Mouse (Mus musculus): Measurements from ENCODE around the gene Myl3. TPM values are rescaled to one million over a fixed set of nuclear protein-coding genes. Genes with fewer than 3 reads are reported as not detected.

The Myl3 gene
- polyA plus RNA-seq, 1 experiment = not detected

GRCm38 (mm10) chr9:110739961-110740360 lies 1.7 kb upstream of the Myl3 start:
- TF ChIP-seq MYOD1 (IDR thresholded peaks at IDR 0.05; ENCODE audit: control insufficient read depth, insufficient read length, low read depth) = no peak
- no peak for TF ChIP-seq CTCF (IDR thresholded peaks at IDR 0.05; ENCODE audit: control insufficient read depth, insufficient read depth, insufficient read length)
- TF ChIP-seq CEBPB (IDR thresholded peaks at IDR 0.05; ENCODE audit: low read depth) = no peak
- no peak for TF ChIP-seq MYOG (IDR thresholded peaks at IDR 0.05; ENCODE audit: control insufficient read depth, extremely low read depth, insufficient read length)
- no peak for TF ChIP-seq USF1 (IDR thresholded peaks at IDR 0.05; ENCODE audit: low read depth)
- no peak for TF ChIP-seq MAX (IDR thresholded peaks at IDR 0.05)
- no peak for TF ChIP-seq FOSL1 (IDR thresholded peaks at IDR 0.05; ENCODE audit: insufficient read depth, low read length, poor library complexity, severe bottlenecking)
- no peak overlapping the region for H3K4me3 ChIP-seq (ENCODE audit: insufficient read depth, poor library complexity, severe bottlenecking)
- H3K79me3 ChIP-seq (ENCODE audit: low read depth) = no peaks in the 10 kb centered on the region
- H3ac ChIP-seq (ENCODE audit: control insufficient read depth, insufficient read length, low read depth) = no peak overlapping the region
- no peaks in the 10 kb centered on the region for H3K36me3 ChIP-seq (ENCODE audit: control insufficient read depth, insufficient read depth)
- peaks cover 71% of the 10 kb centered on the region for H3K27me3 ChIP-seq (ENCODE audit: control insufficient read depth, insufficient read depth, insufficient read length)
- no peaks in the 10 kb centered on the region for H3K79me2 ChIP-seq (ENCODE audit: control insufficient read depth, insufficient read depth)

- Histone ChIP-seq H3K27me3 (ENCODE audit: control insufficient read depth, insufficient read depth, insufficient read length) (peaks cover 76% of the 10 kb centered on the region), H3K79me2 (ENCODE audit: control insufficient read depth, insufficient read depth) (no peaks in the 10 kb centered on the region), H3K79me3 (ENCODE audit: low read depth) (no peaks in the 10 kb centered on the region), H3ac (ENCODE audit: control insufficient read depth, insufficient read length, low read depth) (no peak overlapping the region), H3K4me3 (ENCODE audit: insufficient read depth, poor library complexity, severe bottlenecking) (no peak overlapping the region), H3K36me3 (ENCODE audit: control insufficient read depth, insufficient read depth) (no peaks in the 10 kb centered on the region)
- TF ChIP-seq USF1 (IDR thresholded peaks at IDR 0.05; ENCODE audit: low read depth) = no peak
- TF ChIP-seq MYOG (IDR thresholded peaks at IDR 0.05; ENCODE audit: control insufficient read depth, extremely low read depth, insufficient read length) = no peak
These were observed 762 bp downstream of the Myl3 start for GRCm38 (mm10) chr9:110742295-110742950.

GRCm38 (mm10) chr9:110742951-110743455 lies 1.3 kb downstream of the Myl3 start:
- peaks cover 81% of the 10 kb centered on the region for H3K27me3 ChIP-seq (ENCODE audit: control insufficient read depth, insufficient read depth, insufficient read length)

GRCm38 (mm10) chr9:110743456-110744323 lies 2.0 kb downstream of the Myl3 start:
- Histone ChIP-seq H3ac (ENCODE audit: control insufficient read depth, insufficient read length, low read depth) (no peak overlapping the region), H3K79me2 (ENCODE audit: control insufficient read depth, insufficient read depth) (no peaks in the 10 kb centered on the region), H3K27me3 (ENCODE audit: control insufficient read depth, insufficient read depth, insufficient read length) (peaks cover 88% of the 10 kb centered on the region), H3K4me3 (ENCODE audit: insufficient read depth, poor library complexity, severe bottlenecking) (no peak overlapping the region), H3K79me3 (ENCODE audit: low read depth) (no peaks in the 10 kb centered on the region), H3K36me3 (ENCODE audit: control insufficient read depth, insufficient read depth) (no peaks in the 10 kb centered on the region)
- TF ChIP-seq MYOD1 (IDR thresholded peaks at IDR 0.05; ENCODE audit: control insufficient read depth, insufficient read length, low read depth) = no peak
- TF ChIP-seq MYOG (IDR thresholded peaks at IDR 0.05; ENCODE audit: control insufficient read depth, extremely low read depth, insufficient read length) = no peak
- TF ChIP-seq FOSL1 (IDR thresholded peaks at IDR 0.05; ENCODE audit: insufficient read depth, low read length, poor library complexity, severe bottlenecking) = no peak
- no peak for TF ChIP-seq CEBPB (IDR thresholded peaks at IDR 0.05; ENCODE audit: low read depth)
- no peak for TF ChIP-seq MAX (IDR thresholded peaks at IDR 0.05)
- no peak for TF ChIP-seq CTCF (IDR thresholded peaks at IDR 0.05; ENCODE audit: control insufficient read depth, insufficient read depth, insufficient read length)
- TF ChIP-seq USF1 (IDR thresholded peaks at IDR 0.05; ENCODE audit: low read depth) = no peak

More at GRCm38 (mm10) chr9:110742951-110743455, 1.3 kb downstream of the Myl3 start:
- Histone ChIP-seq H3K4me3 (ENCODE audit: insufficient read depth, poor library complexity, severe bottlenecking) (no peak overlapping the region), H3K36me3 (ENCODE audit: control insufficient read depth, insufficient read depth) (no peaks in the 10 kb centered on the region), H3K79me2 (ENCODE audit: control insufficient read depth, insufficient read depth) (no peaks in the 10 kb centered on the region), H3ac (ENCODE audit: control insufficient read depth, insufficient read length, low read depth) (no peak overlapping the region), H3K79me3 (ENCODE audit: low read depth) (no peaks in the 10 kb centered on the region)
- TF ChIP-seq MYOD1 (IDR thresholded peaks at IDR 0.05; ENCODE audit: control insufficient read depth, insufficient read length, low read depth) = no peak
- TF ChIP-seq USF1 (IDR thresholded peaks at IDR 0.05; ENCODE audit: low read depth) = no peak
- no peak for TF ChIP-seq CEBPB (IDR thresholded peaks at IDR 0.05; ENCODE audit: low read depth)
- TF ChIP-seq MYOG (IDR thresholded peaks at IDR 0.05; ENCODE audit: control insufficient read depth, extremely low read depth, insufficient read length) = no peak
- TF ChIP-seq FOSL1 (IDR thresholded peaks at IDR 0.05; ENCODE audit: insufficient read depth, low read length, poor library complexity, severe bottlenecking) = no peak
- TF ChIP-seq CTCF (IDR thresholded peaks at IDR 0.05; ENCODE audit: control insufficient read depth, insufficient read depth, insufficient read length) = no peak
- no peak for TF ChIP-seq MAX (IDR thresholded peaks at IDR 0.05)

- H3K79me3 ChIP-seq (ENCODE audit: low read depth) = no peaks in the 10 kb centered on the region
- H3ac ChIP-seq (ENCODE audit: control insufficient read depth, insufficient read length, low read depth) = no peak overlapping the region
- peaks cover 95% of the 10 kb centered on the region for H3K27me3 ChIP-seq (ENCODE audit: control insufficient read depth, insufficient read depth, insufficient read length)
- H3K79me2 ChIP-seq (ENCODE audit: control insufficient read depth, insufficient read depth) = no peaks in the 10 kb centered on the region
- H3K36me3 ChIP-seq (ENCODE audit: control insufficient read depth, insufficient read depth) = no peaks in the 10 kb centered on the region
- no peak overlapping the region for H3K4me3 ChIP-seq (ENCODE audit: insufficient read depth, poor library complexity, severe bottlenecking)
- no peak for TF ChIP-seq MAX (IDR thresholded peaks at IDR 0.05)
- no peak for TF ChIP-seq USF1 (IDR thresholded peaks at IDR 0.05; ENCODE audit: low read depth)
- no peak for TF ChIP-seq CEBPB (IDR thresholded peaks at IDR 0.05; ENCODE audit: low read depth)
- TF ChIP-seq MYOG (IDR thresholded peaks at IDR 0.05; ENCODE audit: control insufficient read depth, extremely low read depth, insufficient read length) = no peak
- TF ChIP-seq CTCF (IDR thresholded peaks at IDR 0.05; ENCODE audit: control insufficient read depth, insufficient read depth, insufficient read length) = no peak
- TF ChIP-seq MYOD1 (IDR thresholded peaks at IDR 0.05; ENCODE audit: control insufficient read depth, insufficient read length, low read depth) = no peak
- TF ChIP-seq FOSL1 (IDR thresholded peaks at IDR 0.05; ENCODE audit: insufficient read depth, low read length, poor library complexity, severe bottlenecking) = no peak
These were observed 4.1 kb downstream of the Myl3 start for GRCm38 (mm10) chr9:110745752-110746151.

All from C2C12 (cell line).